Mouse (Mus musculus): ENCODE measurements around the gene Camta1. TPM values are rescaled to one million over a fixed set of nuclear protein-coding genes. Genes with fewer than 3 reads are reported as not detected.

Camta1 gene
- 10 to 100 TPM; 18.8 to 27.6 TPM for total RNA-seq (2023)

DNA sequence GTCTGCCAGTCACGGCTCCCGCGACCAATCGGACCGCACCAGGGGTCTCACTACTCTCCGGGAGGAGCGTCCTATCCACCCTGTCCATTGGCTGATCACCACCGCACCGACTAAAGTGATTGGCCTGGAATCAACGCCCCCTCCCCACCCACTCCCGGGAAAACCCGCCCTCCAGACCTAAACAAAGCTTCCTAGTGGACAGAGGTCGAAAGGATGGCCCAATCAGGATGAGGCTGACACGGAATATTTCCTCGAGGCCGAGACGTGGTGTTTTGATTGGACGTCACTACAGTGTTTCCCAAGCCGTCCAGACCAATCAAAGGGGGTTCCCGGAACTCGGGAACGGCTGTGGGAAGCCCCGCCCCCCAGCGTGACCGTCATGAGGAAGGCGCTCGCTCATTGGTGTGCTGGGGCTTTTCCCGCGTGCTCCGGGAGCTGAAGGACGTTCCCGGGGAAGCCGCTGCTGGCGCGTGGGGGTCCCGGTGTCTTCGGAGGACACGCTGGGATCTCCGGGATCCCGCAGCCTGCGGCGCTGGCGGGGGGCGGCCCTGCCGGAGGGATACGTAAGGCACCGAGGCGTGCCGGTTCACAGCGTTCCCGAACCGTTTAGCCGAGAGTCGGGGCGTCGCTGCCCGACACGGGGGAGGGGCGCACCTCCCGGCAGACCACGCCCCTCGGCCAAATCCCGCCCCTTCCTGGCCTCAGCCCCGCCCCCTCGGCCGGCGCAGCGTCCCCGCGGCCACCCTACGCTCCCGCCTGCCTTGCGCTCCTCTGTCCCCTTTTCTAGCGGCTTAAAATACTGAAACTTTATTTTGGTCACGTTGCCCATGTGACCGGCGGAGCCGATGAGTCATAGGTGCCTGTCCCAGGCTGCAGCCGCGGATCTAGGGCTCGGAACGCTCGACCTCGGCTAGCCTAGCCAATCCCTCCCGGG, at the start of gene Camta1:
Camta1 (minus strand) TSS at position 71 of the 934 bp plus-strand sequence.

GRCm38 (mm10) chr4:151089270-151089669, 772.4 kb downstream of the Camta1 start, which contains the start of gene Gm13090:
Gene Gm13090, plus strand, starts transcription at chr4:151089570.

DNA sequence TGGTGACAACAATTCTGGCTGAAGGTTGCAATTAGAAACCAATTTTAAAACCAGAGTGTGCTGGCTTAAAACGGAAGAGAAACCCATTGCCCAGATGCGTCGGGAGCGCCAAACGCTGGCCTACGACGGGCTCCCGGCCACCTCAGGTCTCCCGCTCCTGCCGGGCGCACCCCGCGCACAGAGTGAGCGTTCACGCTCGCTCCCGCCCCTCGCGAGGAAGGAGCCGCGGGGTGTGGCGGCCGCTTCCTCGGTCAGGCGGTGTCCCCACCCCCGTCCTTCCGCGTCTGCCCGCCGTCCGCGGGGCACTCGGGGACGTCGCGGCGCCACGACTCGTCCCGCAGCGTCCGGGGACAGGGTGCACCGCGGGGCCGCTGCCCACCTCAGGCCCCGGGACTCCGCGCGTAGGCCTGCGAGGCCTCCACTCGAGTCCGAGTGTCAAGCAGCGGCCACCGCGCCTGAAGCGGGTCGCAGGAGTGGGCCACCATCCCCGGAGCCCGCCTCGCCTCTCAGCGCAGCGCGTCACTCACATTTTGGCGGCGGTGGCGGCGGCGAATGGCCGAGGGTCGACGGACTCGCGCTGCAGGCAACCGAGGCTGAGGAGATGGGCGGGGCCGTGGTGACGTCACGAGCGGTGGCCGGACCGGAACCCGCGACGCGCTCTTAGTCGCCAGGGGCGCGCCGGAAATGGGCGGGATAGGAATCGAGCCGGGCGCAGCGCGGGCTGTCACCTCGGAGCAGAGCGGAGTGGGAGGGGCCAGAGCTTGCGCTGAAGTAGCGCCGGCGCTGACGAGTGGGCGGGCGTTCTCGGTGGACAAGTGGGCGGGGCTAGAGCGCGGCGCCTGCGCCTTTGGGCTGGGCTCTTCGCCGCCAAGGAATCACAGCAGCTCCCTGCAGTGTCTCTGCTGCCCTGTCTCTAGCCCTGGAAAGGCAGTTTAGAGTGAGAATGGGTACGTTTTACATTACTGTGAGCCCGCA, 804.0 kb downstream of the Camta1 start, which contains the start of gene Vamp3:
Vamp3 (minus strand) TSS at position 617 of the 975 bp plus-strand sequence.

GRCm38 (mm10) chr4:151044037-151044943, 817.4 kb downstream of the Camta1 start, which contains the start of gene Per3:
Gene Per3, minus strand, starts transcription at chr4:151044665.

DNA sequence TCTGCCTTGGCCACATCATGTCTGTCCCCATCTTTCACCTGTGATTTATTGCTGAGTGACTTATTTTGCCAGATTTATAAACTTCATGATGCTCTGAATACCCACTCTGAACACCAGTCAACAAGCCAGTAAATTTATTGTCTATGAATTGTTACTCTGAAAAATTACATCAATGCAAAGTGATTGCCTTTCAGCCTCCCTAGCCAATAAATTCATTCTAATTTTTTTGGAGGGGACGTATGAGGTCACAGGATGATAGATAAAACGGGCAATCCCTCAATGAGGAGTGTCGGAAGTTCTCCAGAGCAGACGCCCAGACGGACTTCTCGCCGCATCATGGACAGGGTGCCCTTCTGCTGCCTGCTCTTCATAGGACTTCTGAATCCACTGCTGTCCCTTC, 864.9 kb downstream of the Camta1 start, which contains the start of gene Uts2:
Uts2 (plus strand) TSS at position 301 of the 400 bp plus-strand sequence.

DNA sequence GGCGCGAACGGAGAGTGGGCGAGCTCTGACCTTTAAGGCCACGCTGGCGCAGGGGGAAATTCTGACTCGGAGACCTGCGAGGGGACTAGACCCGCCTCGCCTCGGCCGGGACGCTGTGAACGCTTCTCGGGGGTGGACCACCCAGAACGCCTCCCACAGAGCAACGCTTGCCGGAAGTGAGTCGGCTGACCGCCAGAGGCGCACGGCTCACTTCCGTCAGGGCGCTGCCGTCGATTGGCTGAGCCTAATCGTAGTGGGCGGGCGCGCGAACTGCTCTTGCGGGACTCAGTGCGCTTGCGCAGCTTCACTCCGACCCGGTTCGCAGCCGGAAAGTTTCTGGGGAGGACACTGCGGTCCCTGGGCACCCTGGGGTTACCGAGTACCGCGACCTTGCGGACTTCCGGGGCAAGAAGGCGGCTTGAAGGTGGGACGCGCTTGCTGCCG, 947.4 kb downstream of the Camta1 start, which contains the start of the genes Park7 and Tnfrsf9:
Park7 (minus strand) TSS at position 148 of the 444 bp plus-strand sequence.
Tnfrsf9 (plus strand) TSS at position 273 of the 444 bp plus-strand sequence.

Other genes starting within 250 kb of the Camta1 start
- 10 to 100 TPM; 34.5 to 39.1 TPM for gene Dnajc11, start 71.8 kb upstream of the Camta1 start, total RNA-seq (2023)
- gene Thap3, start 127.1 kb upstream of the Camta1 start, total RNA-seq (2023): 10 to 100 TPM; 19.0 to 21.7 TPM
- gene Phf13, start 134.4 kb upstream of the Camta1 start, total RNA-seq (2023): 1 to 10 TPM; 3.7 to 3.8 TPM
- 1 to 10 TPM; 4.8 to 6.7 TPM for gene Klhl21, start 146.9 kb upstream of the Camta1 start, total RNA-seq (2023)
- 10 to 100 TPM in 1 of 2 experiments, 1 to 10 TPM in 1; 7.7 to 13.9 TPM for gene Zbtb48, start 165.8 kb upstream of the Camta1 start, total RNA-seq (2023)
- under 1 TPM; 0.15 to 0.60 TPM for gene Tas1r1, start 176.7 kb upstream of the Camta1 start, total RNA-seq (2023)
- 10 to 100 TPM; 11.8 to 11.9 TPM for gene Nol9, start 177.4 kb upstream of the Camta1 start, total RNA-seq (2023)
- 1 to 10 TPM; 2.5 to 5.0 TPM for gene Plekhg5, start 210.6 kb upstream of the Camta1 start, total RNA-seq (2023)

All from neutrophil, adult 83 days (primary cell).